Mouse (Mus musculus) E14TG2a.4 (cell line): ENCODE results near the gene Dyrk2.

ENCODE experiments used
- CTCF ChIP-seq: conservative IDR thresholded peaks from 2 replicates; pipeline ENCODE4 v1.5.1; 2014; ENCODE audit warnings: low read length
- NANOG ChIP-seq: IDR thresholded peaks from 2 replicates; pipeline ENCODE4 v1.6.1; 2014; ENCODE audit warnings: borderline replicate concordance, low read length, mixed read lengths
- POU5F1 ChIP-seq: IDR thresholded peaks from 2 replicates; pipeline ENCODE4 v1.6.1; 2014; ENCODE audit warnings: low read length, borderline replicate concordance

DNA sequence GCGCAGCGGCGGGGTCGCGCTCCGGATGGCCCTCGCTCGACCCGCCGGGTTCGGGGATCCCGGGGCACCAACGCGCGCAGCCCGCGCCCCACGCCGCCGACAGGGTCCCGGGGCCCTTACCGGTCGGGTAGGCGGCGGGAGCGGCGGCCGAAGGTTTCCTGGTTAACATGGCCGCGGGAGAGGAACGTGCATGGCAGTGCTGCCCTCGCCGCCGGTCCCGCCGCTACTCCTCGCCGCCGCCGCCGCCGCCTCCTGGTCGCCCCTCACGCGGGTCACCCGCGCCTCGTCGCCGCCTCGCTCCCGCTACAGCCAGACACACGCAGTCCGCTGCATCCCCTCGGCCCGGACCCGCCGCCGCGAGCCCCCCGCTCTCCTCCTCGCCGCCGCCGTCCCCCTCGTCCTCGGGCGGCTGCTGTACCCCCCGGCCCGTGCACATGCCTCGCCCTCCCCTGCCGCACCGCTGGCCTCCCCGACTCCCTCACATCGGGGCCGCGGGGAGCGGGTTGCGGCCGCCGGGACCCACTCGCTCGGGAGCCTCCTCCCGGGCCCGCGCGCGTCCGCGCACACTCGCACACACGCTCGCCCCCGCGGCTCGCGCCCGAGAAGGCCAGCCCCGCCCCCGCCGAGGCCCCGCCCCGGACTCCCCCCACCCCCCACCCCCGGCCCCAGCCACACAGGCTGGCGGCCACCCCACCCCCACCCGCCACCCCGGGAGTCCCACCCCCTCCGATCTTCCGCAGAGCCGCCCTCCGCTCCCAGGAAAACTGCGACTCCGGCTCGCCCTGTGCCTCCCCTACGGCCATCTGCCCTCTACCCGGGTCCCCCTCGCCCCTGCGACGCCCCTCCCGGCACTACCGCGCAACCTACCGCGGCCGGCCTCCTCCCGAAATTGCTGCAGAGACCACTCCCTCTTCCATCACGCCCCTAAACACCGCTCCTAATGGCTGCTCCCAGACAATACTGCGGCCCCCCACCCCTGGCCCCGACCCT, 1.1 kb downstream of the Dyrk2 start:
- TF ChIP-seq CTCF: no peak
- TF ChIP-seq POU5F1: no peak
- TF ChIP-seq NANOG: no peak
